Mouse (Mus musculus) heart, embryonic 15.5 days (tissue): ENCODE measurements around the gene Arsj. TPM values are rescaled to one million over a fixed set of nuclear protein-coding genes. Genes with fewer than 3 reads are reported as not detected.
A peak's percentile ranks its signal among the peaks of the same experiment; 100 is the strongest.

ENCODE experiments used
- ATAC-seq: fragments of 200-750 bp; cut with Nextera tagmentation; replicated peaks from 2 replicates; pipeline ENCODE4 v1.8.0; 2017; ENCODE audit warnings: low read depth, moderate TSS enrichment; ENCODE audit not compliant: insufficient number of reproducible peaks, insufficient read depth, low FRiP score
- H3K27ac ChIP-seq: fragments of 300-500 bp; sonication (generic); 2 replicates; pipeline ENCODE4 v1.5.1; 2015; ENCODE audit warnings: mild to moderate bottlenecking, inconsistent platforms
- H3K27me3 ChIP-seq: fragments of 300-500 bp; sonication (generic); 2 replicates; pipeline ENCODE4 v1.6.1; 2015; ENCODE audit warnings: inconsistent platforms
- H3K36me3 ChIP-seq: fragments of 300-500 bp; sonication (generic); 2 replicates; pipeline ENCODE4 v1.6.1; 2015; ENCODE audit warnings: mild to moderate bottlenecking, inconsistent platforms
- H3K4me1 ChIP-seq: fragments of 300-500 bp; sonication (generic); replicated peaks from 2 replicates; pipeline ENCODE4 v1.6.1; 2015; ENCODE audit warnings: inconsistent platforms
- H3K4me2 ChIP-seq: fragments of 300-500 bp; sonication (generic); 2 replicates; pipeline ENCODE4 v1.6.1; 2015; ENCODE audit warnings: inconsistent platforms, mild to moderate bottlenecking, moderate library complexity
- H3K4me3 ChIP-seq: fragments of 300-500 bp; sonication (generic); 2 replicates; pipeline ENCODE4 v1.5.1; 2015; ENCODE audit warnings: mild to moderate bottlenecking, inconsistent platforms
- H3K9ac ChIP-seq: fragments of 300-500 bp; sonication (generic); 2 replicates; pipeline ENCODE4 v1.6.1; 2015; ENCODE audit warnings: mild to moderate bottlenecking, inconsistent platforms
- H3K9me3 ChIP-seq: fragments of 300-500 bp; sonication (generic); replicated peaks from 2 replicates; pipeline ENCODE4 v1.6.1; 2016; ENCODE audit warnings: inconsistent platforms
- WGBS: fragments of 180-500 bp; shearing (Covaris S2); methylation state at CpG from one replicate; pipeline ENCODE4 v1.1.7; 2015; ENCODE audit warnings: mixed read lengths; 5-methylcytosine and 5-hydroxymethylcytosine counted together
- polyA plus RNA-seq: library from polyadenylated mRNA; unstranded; fragments of >200 nt; fragmentation: Nextera tagmentation; extraction: Ambion mirVana; gene quantifications from 2 replicates; pipeline ENCODE4 v1.2.1, GENCODE M21; 2015

Gene Arsj
- 0.95 and 1.1 TPM in 2 replicates for polyA plus RNA-seq

DNA sequence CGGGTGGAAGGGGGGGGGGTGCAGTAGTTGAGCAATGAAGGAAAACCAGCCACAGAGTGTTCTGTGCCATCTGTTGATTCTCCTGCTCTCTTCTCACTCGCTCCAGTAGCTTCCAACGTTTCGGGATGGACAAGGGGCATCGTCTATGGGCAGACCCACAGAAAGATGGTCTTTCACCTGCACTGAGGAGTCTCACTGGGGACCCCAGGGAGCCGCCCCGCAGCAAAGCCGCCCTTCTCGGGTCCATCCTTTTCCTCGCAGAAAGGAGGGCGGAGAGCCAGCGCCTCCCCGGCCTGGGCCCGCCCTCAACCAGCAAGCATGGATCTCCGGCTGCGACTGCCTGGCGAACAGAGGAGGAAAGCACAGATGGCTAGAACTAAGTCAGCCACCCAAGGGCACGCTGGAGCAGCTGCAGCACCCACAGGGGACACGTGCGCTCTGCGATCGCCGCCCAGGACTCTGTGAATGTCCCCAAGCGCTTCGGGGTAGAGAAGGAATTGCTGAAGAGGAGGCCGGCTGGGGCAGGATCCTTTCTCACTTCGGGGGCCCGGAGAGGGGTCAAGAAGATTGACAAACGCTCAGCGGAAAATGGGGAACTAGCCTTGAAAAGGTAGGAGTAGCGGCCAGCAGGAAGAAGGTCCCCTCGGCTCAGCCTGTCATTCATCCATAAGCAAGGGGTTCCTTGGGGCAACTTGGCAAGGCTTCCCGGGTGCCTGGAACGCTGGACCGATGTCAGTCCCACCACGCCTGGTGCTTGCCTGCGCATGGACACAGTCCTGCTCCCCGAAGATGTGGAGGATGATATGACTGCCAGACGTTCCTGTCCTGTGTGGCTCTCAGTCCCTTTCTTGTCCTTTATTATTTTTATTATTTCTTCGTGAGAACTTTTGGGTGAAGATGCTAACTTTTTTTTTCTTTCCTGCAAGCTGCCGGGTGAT lies at the start of gene Arsj:
Gene Arsj (plus strand): TSS at position 117 of the 938 bp plus-strand sequence.
- Histone ChIP-seq H3K27ac (no peak within 1 kb of the TSS), H3K4me2 (peak within 1 kb of the TSS; percentile 72), H3K4me1 (peaks cover 10% of the 10 kb centered on the region; the same call in 1 of the 2 replicates), H3K36me3 (no peaks in the 10 kb centered on the region), H3K9ac (peak within 1 kb of the TSS; percentile 35), H3K27me3 (peaks cover 6% of the 10 kb centered on the region; the same call in 1 of the 2 replicates), H3K4me3 (peak within 1 kb of the TSS; percentile 48), H3K9me3 (no peaks in the 10 kb centered on the region)
- 13% methylated on average over 41 of the region's 41 CpGs for WGBS
- ATAC-seq: peak; percentile 77

DNA sequence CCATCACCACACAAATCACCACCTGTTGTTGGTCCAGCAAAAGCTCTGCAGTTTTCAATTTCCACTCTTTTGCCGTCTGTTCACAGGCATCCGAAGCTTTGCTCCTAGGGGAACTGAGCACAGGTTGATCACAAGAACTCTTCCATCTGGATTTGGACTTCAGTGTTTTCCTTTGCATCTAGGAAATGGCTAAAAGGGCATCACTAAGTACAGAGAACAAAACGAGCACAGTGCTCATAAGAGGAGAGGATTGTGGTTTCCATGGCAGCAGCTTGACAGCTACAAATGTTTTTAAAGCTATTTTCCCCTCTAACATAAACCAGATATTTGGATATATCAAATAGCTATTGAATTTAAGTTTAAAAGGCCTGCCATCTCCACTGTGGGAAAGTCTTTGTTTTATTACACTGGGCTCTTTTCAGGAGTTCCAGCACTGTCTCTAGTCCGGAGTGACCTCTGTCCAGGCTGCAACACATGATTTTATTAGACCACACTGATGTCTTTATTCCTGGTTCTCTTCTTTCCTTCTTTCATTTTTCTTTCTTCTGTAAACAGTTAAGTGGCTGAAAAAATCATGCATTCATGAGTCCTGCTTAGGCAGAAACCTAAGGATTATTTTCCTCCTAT lies 38.5 kb upstream of the Arsj start:
- WGBS: 51% methylated on average over 4 of the region's 4 CpGs
- Histone ChIP-seq H3K9me3 (no peaks in the 10 kb centered on the region), H3K4me1 (no peaks in the 10 kb centered on the region), H3K4me3 (no peak overlapping the region), H3K27me3 (no peaks in the 10 kb centered on the region), H3K36me3 (no peaks in the 10 kb centered on the region), H3K4me2 (no peak overlapping the region), H3K9ac (no peak overlapping the region), H3K27ac (no peak overlapping the region)
- no peak for ATAC-seq

DNA sequence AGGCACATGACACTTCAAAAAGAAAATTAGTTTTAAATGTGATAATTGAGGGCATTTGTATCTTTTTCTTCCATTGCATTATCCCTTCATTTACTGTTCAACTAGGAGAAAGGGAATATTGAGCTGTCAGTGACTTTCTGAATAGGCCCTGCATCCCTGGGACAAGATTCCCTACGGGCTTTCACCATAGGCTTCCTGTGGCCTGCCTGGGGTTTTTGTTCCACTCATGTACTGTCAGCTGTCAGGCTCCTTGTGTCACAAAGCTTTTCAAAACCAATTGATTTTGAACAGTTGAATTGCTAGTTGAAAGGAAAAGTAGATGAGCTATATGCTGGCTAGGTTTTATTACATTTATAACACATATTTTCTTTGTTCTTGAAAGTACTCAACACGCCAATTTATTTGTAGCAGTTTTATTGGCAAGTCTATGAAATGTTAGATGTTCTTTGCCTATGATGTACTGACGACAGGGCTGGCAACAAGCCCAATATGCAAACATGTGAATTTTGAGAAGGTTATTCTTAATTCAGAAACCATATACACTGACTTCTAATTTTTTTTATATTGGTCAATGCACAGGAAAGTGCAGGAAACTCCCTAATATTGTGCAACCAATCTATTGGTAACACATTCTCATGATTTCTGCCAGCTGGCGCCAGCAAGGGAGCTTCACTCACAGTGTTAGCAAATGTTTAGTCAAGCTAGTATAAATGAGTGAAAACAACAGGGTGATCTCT lies 37.4 kb upstream of the Arsj start:
- Histone ChIP-seq H3K27ac (no peak overlapping the region), H3K4me2 (no peak overlapping the region), H3K9ac (no peak overlapping the region), H3K27me3 (no peaks in the 10 kb centered on the region), H3K4me3 (no peak overlapping the region), H3K9me3 (no peaks in the 10 kb centered on the region), H3K36me3 (no peaks in the 10 kb centered on the region), H3K4me1 (no peaks in the 10 kb centered on the region)
- 64% methylated on average over 4 of the region's 4 CpGs for WGBS
- ATAC-seq: no peak

DNA sequence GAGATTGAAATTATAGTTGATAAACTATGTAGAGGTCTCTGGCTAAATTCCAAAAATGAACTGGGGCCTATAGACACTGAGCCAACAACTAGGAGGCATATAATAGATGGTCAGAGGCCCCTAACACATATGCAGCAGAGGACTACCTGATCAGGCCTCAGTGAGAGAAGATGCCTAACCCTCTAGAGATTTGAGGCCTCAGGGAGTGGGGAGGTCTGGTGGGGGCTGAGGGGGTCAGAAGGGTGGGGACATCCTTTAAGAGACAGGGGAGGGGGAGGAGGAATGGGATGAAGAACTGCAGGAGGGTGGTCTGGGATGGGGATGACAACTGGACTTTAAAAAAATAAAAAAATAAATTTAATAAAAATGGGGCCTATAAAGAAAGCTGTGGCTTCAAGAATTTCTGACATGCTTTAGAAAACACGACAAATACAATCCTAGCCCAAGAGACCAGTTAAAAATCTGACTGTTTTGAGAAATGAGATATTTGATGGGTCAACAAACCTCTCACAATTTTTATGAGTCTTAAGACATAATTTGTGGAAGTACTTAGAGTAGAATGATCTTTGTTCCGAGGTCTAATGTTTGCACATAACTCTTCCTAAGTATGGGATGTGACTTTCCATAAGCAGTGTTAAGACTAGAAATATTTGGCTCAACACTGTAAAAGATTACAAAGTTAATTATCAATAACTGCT lies 36.7 kb upstream of the Arsj start:
- H3K4me2 ChIP-seq: no peak overlapping the region
- no peak overlapping the region for H3K9ac ChIP-seq
- no peaks in the 10 kb centered on the region for H3K27me3 ChIP-seq
- 68% methylated on average over 2 of the region's 2 CpGs for WGBS
- H3K36me3 ChIP-seq: no peaks in the 10 kb centered on the region
- ATAC-seq: no peak
- no peak overlapping the region for H3K27ac ChIP-seq
- H3K4me1 ChIP-seq: no peaks in the 10 kb centered on the region
- H3K4me3 ChIP-seq: no peak overlapping the region
- H3K9me3 ChIP-seq: no peaks in the 10 kb centered on the region

DNA sequence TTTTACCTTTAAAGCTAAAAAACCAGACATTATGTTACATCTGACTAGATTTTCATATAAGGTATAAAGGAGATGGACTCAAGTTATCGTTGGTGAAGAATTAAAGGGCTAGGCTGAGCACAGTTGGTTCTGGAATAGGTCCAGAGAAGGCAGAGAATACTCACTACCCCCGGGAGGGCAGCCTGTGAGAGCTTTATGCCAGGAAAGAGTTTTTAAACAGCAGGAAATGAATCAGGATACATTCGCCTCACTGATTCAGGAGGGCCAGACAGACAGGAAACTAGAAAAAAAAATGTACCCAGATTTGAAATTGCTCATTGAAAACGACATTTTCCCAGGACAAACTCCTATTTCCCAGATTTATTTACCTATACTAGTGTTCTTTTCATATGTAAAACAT lies 28.2 kb upstream of the Arsj start:
- Histone ChIP-seq H3K4me2 (no peak overlapping the region), H3K36me3 (no peaks in the 10 kb centered on the region), H3K4me1 (no peaks in the 10 kb centered on the region), H3K27me3 (no peaks in the 10 kb centered on the region), H3K4me3 (no peak overlapping the region), H3K9me3 (no peaks in the 10 kb centered on the region), H3K9ac (no peak overlapping the region), H3K27ac (no peak overlapping the region)
- no peak for ATAC-seq
- WGBS: 34% methylated on average over 4 of the region's 4 CpGs

DNA sequence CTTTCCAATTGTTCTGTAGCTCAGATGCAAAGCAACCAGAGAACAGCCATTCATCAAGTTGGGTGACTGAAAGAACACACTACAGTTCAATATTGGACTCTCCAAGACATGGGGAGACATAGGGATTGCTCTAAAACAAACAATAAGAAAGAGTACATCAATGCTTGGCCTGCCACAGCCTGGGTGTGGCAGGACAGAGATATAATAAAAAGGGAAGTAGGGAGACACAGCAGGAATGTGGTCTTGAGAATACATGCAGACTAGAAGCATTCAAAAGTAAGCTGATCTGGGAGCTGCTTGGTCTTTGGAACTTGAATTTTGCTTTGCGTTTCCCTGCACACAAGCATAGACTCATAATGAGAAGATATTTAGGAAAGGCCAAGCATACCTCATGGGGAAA lies 18.7 kb upstream of the Arsj start:
- ATAC-seq: no peak
- Histone ChIP-seq H3K9ac (no peak overlapping the region), H3K27me3 (no peaks in the 10 kb centered on the region), H3K36me3 (no peaks in the 10 kb centered on the region), H3K4me2 (no peak overlapping the region), H3K4me3 (no peak overlapping the region), H3K27ac (no peak overlapping the region), H3K4me1 (no peaks in the 10 kb centered on the region), H3K9me3 (no peaks in the 10 kb centered on the region)
- WGBS: 100% methylated on average over 1 of the region's 1 CpGs

DNA sequence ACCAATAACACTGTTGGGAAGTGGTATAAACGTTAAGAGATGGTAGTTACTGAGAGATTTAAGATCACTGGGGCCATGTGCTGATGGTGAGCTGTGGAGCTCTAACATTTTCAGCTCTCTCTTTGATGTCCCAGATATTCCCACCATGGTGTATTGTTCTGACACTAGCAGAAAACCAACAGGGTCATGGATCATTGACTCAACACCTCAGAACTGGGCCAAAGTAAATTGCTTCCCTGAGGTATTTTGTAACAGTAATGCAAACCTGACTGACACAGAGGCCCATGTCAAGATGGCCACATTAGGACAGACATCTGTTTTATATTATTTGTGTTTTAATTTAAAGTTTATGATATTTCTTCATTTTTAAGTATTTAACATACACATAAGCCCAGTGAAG lies 3.7 kb upstream of the Arsj start:
- Histone ChIP-seq H3K36me3 (no peaks in the 10 kb centered on the region), H3K9me3 (no peaks in the 10 kb centered on the region), H3K4me3 (no peak overlapping the region), H3K27me3 (peaks cover 6% of the 10 kb centered on the region; the same call in 1 of the 2 replicates), H3K9ac (no peak overlapping the region), H3K4me1 (peaks cover 9% of the 10 kb centered on the region; the same call in 1 of the 2 replicates), H3K27ac (no peak overlapping the region), H3K4me2 (no peak overlapping the region)
- WGBS: 47% methylated on average over 1 of the region's 1 CpGs
- ATAC-seq: no peak

DNA sequence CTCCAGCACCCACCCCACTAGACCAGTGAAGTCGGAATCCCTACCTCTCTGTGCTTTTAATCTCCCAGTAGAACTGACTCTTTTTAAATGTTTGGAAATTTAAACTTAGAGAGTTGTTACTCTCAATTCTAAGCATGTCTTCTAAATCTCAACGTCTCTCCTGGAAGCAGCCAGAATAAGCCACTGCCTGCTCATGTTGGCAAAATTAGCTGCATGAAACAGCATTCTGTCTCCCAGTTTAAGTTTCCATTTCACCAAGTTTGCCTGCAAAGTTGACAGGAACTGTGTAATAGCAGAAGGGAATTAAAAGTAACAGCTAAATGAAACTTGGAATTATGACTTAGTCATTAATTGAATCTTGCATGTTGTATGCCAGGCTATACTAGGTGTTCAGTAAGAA lies 1.1 kb upstream of the Arsj start:
- ATAC-seq: no peak
- Histone ChIP-seq H3K27me3 (peaks cover 6% of the 10 kb centered on the region; the same call in 1 of the 2 replicates), H3K4me1 (peaks cover 10% of the 10 kb centered on the region; the same call in 1 of the 2 replicates), H3K4me2 (no peak overlapping the region), H3K36me3 (no peaks in the 10 kb centered on the region), H3K4me3 (no peak overlapping the region), H3K27ac (no peak overlapping the region), H3K9me3 (no peaks in the 10 kb centered on the region), H3K9ac (no peak overlapping the region)
- WGBS: 78% methylated on average over 2 of the region's 2 CpGs

DNA sequence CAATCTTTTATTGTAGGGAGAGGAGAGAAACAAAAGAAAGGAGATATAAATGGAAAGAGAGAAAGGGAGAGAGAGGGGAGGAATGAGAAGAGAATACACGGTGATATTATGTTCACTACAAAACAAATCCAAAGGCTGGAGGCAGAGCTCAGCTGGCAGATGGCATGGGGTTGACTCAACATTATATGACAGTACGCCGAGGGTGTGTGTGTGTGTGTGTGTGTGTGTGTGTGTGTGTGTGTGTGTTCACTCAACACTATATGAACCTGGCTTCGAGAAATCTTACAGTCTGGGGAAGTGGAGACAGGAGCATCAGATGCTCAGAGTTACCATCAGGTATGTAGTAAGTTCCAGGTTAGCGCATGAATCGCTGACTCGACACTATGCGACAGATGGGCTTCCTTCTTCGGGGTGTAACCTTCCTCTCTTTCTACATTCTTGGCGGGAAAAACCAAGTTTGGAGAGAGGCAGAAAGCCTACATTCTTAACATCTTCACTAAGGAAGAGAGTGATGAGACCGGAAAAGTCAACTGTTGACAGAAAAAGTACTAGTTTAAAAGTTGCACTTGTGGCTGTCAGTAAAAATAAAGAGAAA lies 456 bp upstream of the Arsj start:
- H3K4me2 ChIP-seq: peak overlapping the region; percentile 72
- no peaks in the 10 kb centered on the region for H3K9me3 ChIP-seq
- ATAC-seq: no peak
- no peak overlapping the region for H3K27ac ChIP-seq
- 82% methylated on average over 11 of the region's 11 CpGs for WGBS
- peaks cover 6% of the 10 kb centered on the region; the same call in 1 of the 2 replicates for H3K27me3 ChIP-seq
- H3K36me3 ChIP-seq: no peaks in the 10 kb centered on the region
- H3K4me3 ChIP-seq: no peak overlapping the region
- H3K4me1 ChIP-seq: peaks cover 10% of the 10 kb centered on the region; the same call in 1 of the 2 replicates
- H3K9ac ChIP-seq: no peak overlapping the region

DNA sequence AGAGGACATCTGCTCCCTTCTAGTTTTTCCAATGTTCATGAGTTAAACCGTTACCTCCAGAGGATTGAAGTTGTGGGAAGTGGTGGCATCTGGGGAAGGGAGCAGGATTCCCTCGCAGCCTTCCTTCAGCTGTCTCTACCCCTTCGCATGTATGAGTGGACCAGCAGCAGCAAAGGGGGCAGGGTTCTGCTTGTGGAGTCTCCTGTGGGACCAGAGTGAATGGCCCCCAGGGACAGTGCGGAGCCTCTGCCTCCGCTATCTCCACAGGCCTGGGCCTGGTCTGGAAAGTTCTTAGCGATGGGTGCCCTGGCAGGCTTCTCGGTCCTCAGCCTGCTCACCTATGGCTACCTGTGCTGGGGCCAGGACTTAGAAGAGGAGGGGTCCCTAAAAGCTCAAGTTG lies 1.1 kb downstream of the Arsj start:
- Histone ChIP-seq H3K36me3 (no peaks in the 10 kb centered on the region), H3K9me3 (no peaks in the 10 kb centered on the region), H3K9ac (no peak overlapping the region), H3K4me3 (peak overlapping the region; percentile 48), H3K4me2 (peak overlapping the region; percentile 72), H3K4me1 (peaks cover 10% of the 10 kb centered on the region; the same call in 1 of the 2 replicates), H3K27me3 (peaks cover 6% of the 10 kb centered on the region; the same call in 1 of the 2 replicates), H3K27ac (no peak overlapping the region)
- 84% methylated on average over 7 of the region's 7 CpGs for WGBS
- ATAC-seq: 0 out of 2 replicates have a peak, but pooled peaks have one; percentile 16
